Mouse (Mus musculus): ENCODE data around the gene A530016L24Rik.

A530016L24Rik gene

GRCm38 (mm10) chr12:112503003-112503771, 13.9 kb downstream of the A530016L24Rik start:
- no peak for DNase-seq

- DNase-seq = no peak
These were observed 17.0 kb downstream of the A530016L24Rik start for GRCm38 (mm10) chr12:112506267-112506666.

- DNase-seq = no peak
These were observed 18.0 kb downstream of the A530016L24Rik start for GRCm38 (mm10) chr12:112507264-112507663.

DNA sequence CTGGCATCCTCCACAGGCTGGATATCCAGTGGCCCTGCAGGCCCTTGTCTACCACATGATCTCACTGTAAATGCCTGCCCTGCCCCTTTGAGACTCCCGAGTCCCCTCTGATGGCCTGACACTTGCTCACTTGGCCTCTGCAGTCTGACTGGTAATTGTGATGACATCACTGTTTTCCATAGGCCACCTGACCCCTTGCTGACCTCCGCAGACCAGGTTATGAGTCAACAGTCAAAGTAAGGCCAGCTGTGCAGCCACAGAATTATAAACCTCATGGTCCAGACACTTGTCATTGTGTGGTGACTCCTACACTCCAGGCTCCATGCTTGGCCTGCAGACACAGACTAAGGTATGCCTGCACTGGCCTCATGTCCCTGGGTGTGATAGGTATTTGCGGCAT, 18.7 kb downstream of the A530016L24Rik start:
- no peak for DNase-seq

GRCm38 (mm10) chr12:112510365-112510732, 21.1 kb downstream of the A530016L24Rik start:
- DNase-seq = no peak

- DNase-seq = no peak
These were observed 21.6 kb downstream of the A530016L24Rik start for GRCm38 (mm10) chr12:112510733-112511372.

- no peak for DNase-seq
These were observed 25.6 kb downstream of the A530016L24Rik start for GRCm38 (mm10) chr12:112514897-112515296.

DNA sequence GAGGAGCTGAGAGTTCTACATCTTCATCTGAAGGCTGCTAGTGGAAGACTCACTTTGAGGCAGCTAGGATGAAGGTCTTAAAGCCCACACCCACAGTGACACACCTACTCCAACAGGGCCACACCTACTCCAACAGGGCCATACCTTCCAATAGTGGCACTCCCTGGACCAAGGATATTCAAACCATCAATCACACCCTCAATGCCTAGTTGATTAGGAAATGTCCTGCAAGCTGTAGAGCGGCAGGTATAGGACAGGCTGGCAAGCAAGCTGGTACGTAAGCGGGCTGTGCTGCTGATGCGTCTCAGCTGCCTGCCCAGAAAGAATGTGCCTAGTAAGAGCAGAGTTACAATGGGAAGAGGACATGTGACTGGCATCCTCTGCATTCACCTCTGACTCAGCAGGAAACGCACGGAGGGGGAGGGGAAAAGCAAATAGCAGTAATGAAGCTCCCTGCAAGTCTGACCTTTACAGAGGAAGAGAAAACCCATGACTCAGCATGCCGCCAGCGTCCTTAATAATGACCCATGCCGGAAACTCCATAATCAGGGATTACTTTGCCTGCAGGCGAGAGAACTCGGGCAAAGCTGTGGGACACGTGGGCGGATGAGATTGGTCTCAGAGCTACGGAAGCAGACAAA, 27.6 kb downstream of the A530016L24Rik start, which contains the start of gene Tmem179:
Tmem179 (minus strand) TSS at position 51 of the 641 bp plus-strand sequence.
- peak; percentile 80 to 82 for DNase-seq

GRCm38 (mm10) chr12:112518105-112518504, 28.9 kb downstream of the A530016L24Rik start:
- DNase-seq = no peak

GRCm38 (mm10) chr12:112533758-112534157, 44.5 kb downstream of the A530016L24Rik start:
- DNase-seq = no peak

DNA sequence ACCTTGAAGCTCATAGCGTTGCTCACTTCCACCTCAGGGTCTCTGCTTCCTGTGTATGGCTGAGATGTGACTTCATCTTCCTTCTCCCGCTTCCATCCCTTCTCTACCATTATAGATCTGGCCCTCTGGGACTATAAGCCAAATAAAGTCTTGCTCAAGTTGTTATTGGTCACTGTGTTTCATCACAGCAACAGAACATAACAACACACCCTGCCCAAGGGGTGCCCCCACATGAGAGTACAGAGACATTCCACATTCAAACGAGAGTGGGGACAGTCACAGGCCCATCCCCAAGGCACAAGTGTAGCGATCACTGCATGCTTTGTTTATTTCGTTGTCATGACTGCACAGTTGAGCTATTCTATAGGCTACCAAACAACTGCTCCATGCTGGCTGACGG, 48.0 kb downstream of the A530016L24Rik start:
- DNase-seq = no peak

- no peak for DNase-seq
These were observed 49.1 kb downstream of the A530016L24Rik start for GRCm38 (mm10) chr12:112538356-112538755.

- no peak for DNase-seq
These were observed 50.3 kb downstream of the A530016L24Rik start for GRCm38 (mm10) chr12:112539466-112539965.

DNA sequence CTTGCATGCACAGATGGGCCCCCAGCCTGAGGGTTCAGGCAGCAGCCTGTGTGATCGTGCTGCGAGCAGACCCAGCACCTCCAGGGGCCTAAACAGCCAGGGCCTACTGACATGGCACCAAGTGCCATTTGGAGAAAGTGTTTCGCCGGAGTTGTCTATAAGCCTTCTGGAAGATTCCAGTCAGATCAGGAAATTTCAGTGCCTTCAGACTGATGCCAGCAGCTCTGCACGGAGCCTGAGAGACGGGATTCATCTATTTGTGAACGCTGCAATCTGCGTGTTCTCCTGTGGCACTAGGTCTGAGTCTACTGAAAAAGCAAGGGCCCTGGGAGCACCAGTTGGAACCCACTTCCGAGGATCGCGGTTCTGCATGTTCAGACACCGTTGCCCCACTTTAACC, 51.1 kb downstream of the A530016L24Rik start:
- DNase-seq = no peak

- no peak for DNase-seq
These were observed 52.3 kb downstream of the A530016L24Rik start for GRCm38 (mm10) chr12:112541483-112542091.

GRCm38 (mm10) chr12:112542257-112542919, 53.1 kb downstream of the A530016L24Rik start:
- DNase-seq = peak in 1 of 2 experiments; percentile 66

- DNase-seq = peak; percentile 79 to 89
These were observed 53.7 kb downstream of the A530016L24Rik start for GRCm38 (mm10) chr12:112542920-112543300.

DNA sequence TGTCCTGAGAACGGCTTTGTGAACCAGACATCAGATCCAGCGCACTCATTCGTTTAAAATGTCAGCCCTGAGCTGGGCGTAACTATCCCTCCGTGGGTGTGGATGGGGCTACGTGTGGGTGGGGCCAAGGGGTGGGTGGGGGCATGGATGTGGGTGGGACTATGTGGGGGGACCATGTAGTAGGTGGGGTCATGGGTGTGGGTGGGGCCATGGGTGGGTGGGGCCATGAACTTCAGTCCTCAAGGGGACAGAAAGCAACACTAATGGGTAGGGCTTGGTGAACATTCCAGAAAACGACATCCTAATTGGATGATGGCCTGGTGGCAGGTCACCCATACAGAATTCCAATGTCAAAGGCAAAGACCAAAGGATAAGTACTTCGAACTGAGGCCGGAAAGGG, 54.7 kb downstream of the A530016L24Rik start:
- no peak for DNase-seq

- DNase-seq = no peak
These were observed 55.9 kb downstream of the A530016L24Rik start for GRCm38 (mm10) chr12:112544946-112545701.

DNA sequence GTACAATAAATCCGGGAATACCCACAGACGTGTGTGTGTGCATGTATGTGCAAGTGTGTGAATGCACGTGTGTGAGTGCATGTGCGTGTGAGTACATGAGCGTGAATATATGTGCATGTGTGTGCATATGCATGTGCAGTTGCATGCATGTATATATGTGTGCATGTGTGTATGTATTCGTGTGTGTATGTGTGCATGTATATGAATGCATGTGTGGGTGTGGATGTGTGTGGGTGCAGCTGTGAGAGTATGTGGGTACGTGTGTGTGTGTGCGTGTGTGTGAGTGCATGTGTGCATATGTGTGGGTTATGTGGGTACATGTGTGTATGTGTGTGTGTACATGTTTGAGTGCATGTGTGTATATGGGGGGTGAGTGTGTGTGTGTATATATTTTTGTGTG, 56.9 kb downstream of the A530016L24Rik start:
- no peak for DNase-seq

DNA sequence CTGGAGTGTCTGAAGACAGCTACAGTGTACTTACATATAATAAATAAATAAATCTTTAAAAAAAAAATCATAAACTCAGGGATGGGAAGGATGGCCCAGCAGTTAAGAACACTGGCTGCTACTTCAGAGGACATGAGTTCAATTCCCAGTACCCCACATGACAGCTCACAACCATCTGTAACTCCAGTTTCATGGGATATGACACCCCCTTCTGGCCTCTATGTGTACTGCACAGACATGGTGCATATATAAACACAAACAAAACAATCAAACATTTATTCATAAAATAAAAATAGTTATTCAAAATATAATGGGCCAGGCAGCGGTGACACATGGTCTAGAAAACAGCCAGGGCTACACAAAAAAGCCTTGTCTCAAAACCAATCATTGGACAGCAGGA, 60.0 kb downstream of the A530016L24Rik start:
- no peak for DNase-seq
